Mouse (Mus musculus) thymus, adult 2 months (tissue): ENCODE measurements around the gene Sdhaf1. TPM values are rescaled to one million over a fixed set of nuclear protein-coding genes. Genes with fewer than 3 reads are reported as not detected.
A peak's percentile ranks its signal among the peaks of the same experiment; 100 is the strongest.

Experiments
- DNase-seq: peaks from one replicate; pipeline ENCODE4 v3.0.0; 2021
- H3K27ac ChIP-seq: fragments of 200-500 bp; 2 replicates; pipeline ENCODE4 v1.5.1; 2012; ENCODE audit warnings: low read length, control low read depth; ENCODE audit not compliant: control insufficient read depth, insufficient read depth
- H3K27me3 ChIP-seq: fragments of 200-500 bp; 2 replicates; pipeline ENCODE4 v1.6.1; 2012; ENCODE audit warnings: mild to moderate bottlenecking, low read length, moderate library complexity, mixed read lengths; ENCODE audit not compliant: control insufficient read depth, insufficient read depth
- H3K36me3 ChIP-seq: fragments of 200-500 bp; 2 replicates; pipeline ENCODE4 v1.6.1; 2012; ENCODE audit warnings: mild to moderate bottlenecking, low read length, moderate library complexity; ENCODE audit not compliant: control insufficient read depth, insufficient read depth
- H3K4me1 ChIP-seq: fragments of 200-500 bp; replicated peaks from 2 replicates; pipeline ENCODE4 v1.6.1; 2012; ENCODE audit warnings: low read length; ENCODE audit not compliant: control insufficient read depth, insufficient read depth
- H3K4me3 ChIP-seq: fragments of 200-500 bp; 2 replicates; pipeline ENCODE4 v1.5.1; 2012; ENCODE audit warnings: mild to moderate bottlenecking, low read length, control low read depth, moderate library complexity; ENCODE audit not compliant: control insufficient read depth, insufficient read depth
- CTCF ChIP-seq: fragments of 200-500 bp; IDR thresholded peaks from 2 replicates; pipeline ENCODE4 v1.5.1; 2012; ENCODE audit warnings: mild to moderate bottlenecking, control low read depth, low read length, moderate library complexity, borderline replicate concordance; ENCODE audit not compliant: control insufficient read depth, poor library complexity, insufficient read depth; ENCODE audit errors: extremely low read depth
- POLR2A ChIP-seq: fragments of 200-500 bp; IDR thresholded peaks from 2 replicates; pipeline ENCODE4 v1.6.1; 2012; ENCODE audit warnings: mild to moderate bottlenecking, low read length, control low read depth, moderate library complexity; ENCODE audit not compliant: control insufficient read depth, poor library complexity, insufficient read depth; ENCODE audit errors: extremely low read depth
- WGBS: fragments of 180-500 bp; shearing (Covaris S2); methylation state at CpG from one replicate; pipeline ENCODE4 v1.1.7; 2018; 5-methylcytosine and 5-hydroxymethylcytosine counted together
- polyA plus RNA-seq: library from polyadenylated mRNA; depleted of rRNA; stranded (reverse); fragments of >200 nt; gene quantifications from 2 replicates; pipeline ENCODE4 v1.2.3, GENCODE M21; 2012; rRNA removed

Sdhaf1 gene
- 26.9 and 31.7 TPM in 2 replicates for polyA plus RNA-seq

DNA sequence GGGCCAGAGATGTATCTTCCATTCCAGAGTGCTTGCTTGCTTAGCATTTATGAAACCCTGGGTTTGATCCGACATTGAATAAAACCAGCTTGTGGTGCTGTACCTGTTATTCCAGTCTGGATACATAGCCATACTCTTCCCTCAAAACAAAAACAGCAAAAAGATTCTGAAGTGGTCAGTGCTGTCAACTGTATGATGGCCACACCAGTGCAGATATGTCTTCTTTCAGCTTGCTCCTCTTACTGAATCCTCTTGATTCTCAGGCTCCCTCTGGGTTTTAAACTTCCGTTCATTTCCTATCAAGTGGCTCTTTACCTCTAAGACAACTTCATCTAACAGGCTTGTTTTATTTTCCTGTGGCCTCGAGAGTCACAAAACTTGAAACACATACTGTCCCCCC is at the start of gene Sdhaf1:
Gene Sdhaf1 (minus strand): TSS at position 101 of the 400 bp plus-strand sequence.
- no peak for DNase-seq
- H3K36me3 ChIP-seq = no peaks in the 10 kb centered on the region
- WGBS = 85% methylated on average over 3 of the region's 3 CpGs
- H3K27me3 ChIP-seq = no peaks in the 10 kb centered on the region
- peaks cover 15% of the 10 kb centered on the region for H3K4me1 ChIP-seq
- TF ChIP-seq POLR2A (no peak), CTCF (no peak)
- peak within 1 kb of the TSS; percentile 84 for H3K27ac ChIP-seq
- H3K4me3 ChIP-seq = peak within 1 kb of the TSS; percentile 63; the same call in 1 of the 2 replicates

DNA sequence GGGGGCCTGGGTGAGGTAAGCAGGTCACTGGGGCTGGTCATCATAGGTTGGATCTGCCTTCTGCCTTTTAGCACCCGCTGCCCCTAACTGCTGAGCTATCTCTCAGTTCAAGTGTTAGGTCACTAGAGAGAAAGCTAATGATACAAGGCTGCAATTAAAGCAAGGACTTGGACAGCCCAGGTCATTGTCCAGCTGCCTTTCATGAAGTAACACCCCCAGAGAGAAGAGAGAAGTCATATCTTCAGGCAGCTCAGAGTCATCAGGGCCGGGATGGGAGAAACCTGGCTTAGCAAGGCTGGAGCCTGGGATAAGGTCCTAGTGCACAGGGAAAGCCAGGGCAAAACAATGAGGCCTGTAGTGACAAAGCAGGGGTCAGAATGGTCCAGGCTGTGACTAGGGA is 43.8 kb upstream of the Sdhaf1 start:
- TF ChIP-seq CTCF (no peak), POLR2A (no peak)
- WGBS = 77% methylated on average over 2 of the region's 2 CpGs

GRCm38 (mm10) chr7:30363344-30363738 is 39.6 kb upstream of the Sdhaf1 start:
- no peaks in the 10 kb centered on the region for H3K4me1 ChIP-seq
- no peak for DNase-seq
- H3K27me3 ChIP-seq = peaks cover 7% of the 10 kb centered on the region; the same call in 1 of the 2 replicates
- TF ChIP-seq POLR2A (no peak), CTCF (no peak)
- WGBS = 72% methylated on average over 6 of the region's 6 CpGs
- H3K36me3 ChIP-seq = no peaks in the 10 kb centered on the region
- H3K4me3 ChIP-seq = no peak overlapping the region
- H3K27ac ChIP-seq = no peak overlapping the region

More for the DNA sequence above, 43.8 kb upstream of the Sdhaf1 start:
- no peak overlapping the region for H3K27ac ChIP-seq
- no peak overlapping the region for H3K4me3 ChIP-seq
- peaks cover 5% of the 10 kb centered on the region; the same call in 1 of the 2 replicates for H3K27me3 ChIP-seq
- H3K4me1 ChIP-seq = no peaks in the 10 kb centered on the region
- no peaks in the 10 kb centered on the region for H3K36me3 ChIP-seq
- DNase-seq = no peak

- H3K4me3 ChIP-seq = no peak within 1 kb of the TSS
- H3K27ac ChIP-seq = no peak within 1 kb of the TSS
- TF ChIP-seq CTCF (no peak), POLR2A (no peak)
- H3K36me3 ChIP-seq = no peaks in the 10 kb centered on the region
- no peaks in the 10 kb centered on the region for H3K4me1 ChIP-seq
- 4% methylated on average over 42 of the region's 55 CpGs for WGBS
- DNase-seq = no peak
- H3K27me3 ChIP-seq = peaks cover 7% of the 10 kb centered on the region; the same call in 1 of the 2 replicates
Measured at GRCm38 (mm10) chr7:30362652-30363343, 39.1 kb upstream of the Sdhaf1 start, which contains the start of gene Lrfn3. Gene Lrfn3 (minus strand): TSS chr7:30362772.

GRCm38 (mm10) chr7:30360028-30360427 is 36.3 kb upstream of the Sdhaf1 start:
- H3K27me3 ChIP-seq = peaks cover 7% of the 10 kb centered on the region; the same call in 1 of the 2 replicates
- WGBS = 91% methylated on average over 17 of the region's 17 CpGs
- no peak for DNase-seq
- H3K27ac ChIP-seq = no peak overlapping the region
- TF ChIP-seq POLR2A (no peak), CTCF (no peak)
- H3K36me3 ChIP-seq = no peaks in the 10 kb centered on the region
- no peaks in the 10 kb centered on the region for H3K4me1 ChIP-seq
- H3K4me3 ChIP-seq = no peak overlapping the region

- TF ChIP-seq CTCF = no peak
- no peak for TF ChIP-seq POLR2A
- Histone ChIP-seq H3K27ac (no peak overlapping the region), H3K27me3 (peaks cover 7% of the 10 kb centered on the region; the same call in 1 of the 2 replicates)
Measured at GRCm38 (mm10) chr7:30359276-30359865, 35.7 kb upstream of the Sdhaf1 start.

More at GRCm38 (mm10) chr7:30359276-30359865, 35.7 kb upstream of the Sdhaf1 start:
- Histone ChIP-seq H3K4me1 (no peaks in the 10 kb centered on the region), H3K4me3 (no peak overlapping the region), H3K36me3 (no peaks in the 10 kb centered on the region)
- DNase-seq = no peak
- WGBS = 89% methylated on average over 31 of the region's 31 CpGs
